Mouse (Mus musculus) T-helper 17 cell (primary cell): ENCODE data around the gene Ifnz.
"Not testable (repeated sequence)": the region's sequence is repeated elsewhere in the genome, so short reads cannot be mapped to it uniquely, and the experiment has no call there.

Experiments
- in situ Hi-C, 2 experiments: fragments of 300-600 bp; cut with MboI, MseI; formaldehyde crosslinking; loops; 1 replicate in 1 of 2; 2 replicates in 1 of 2; pipeline ENCODE4 v1.15.1; 2025; ENCODE audit warnings: high pct_unique_total_duplicates in 2 of 2

The Ifnz gene

GRCm38 (mm10) chr4:88781831-88782230 lies at the start of gene Ifnz:
Ifnz (plus strand) TSS chr4:88782131.
- in situ Hi-C loops = loop anchor here (10.0 kb wide), 2 partner anchors 83 to 743 kb away; no protein-coding TSS in a partner anchor

GRCm38 (mm10) chr4:88738480-88738879 lies 43.5 kb upstream of the Ifnz start:
- in situ Hi-C loops = loop anchor here in 1 of 2 experiments (5.0 kb wide), 2 partner anchors 41 to 64 kb away; partner anchors contain the start of gene Gm13287

- in situ Hi-C loops = loop anchor here in 1 of 2 experiments (5.0 kb wide), 2 partner anchors 42 to 63 kb away; partner anchors contain the start of gene Gm13287
Measured at GRCm38 (mm10) chr4:88739036-88739435, 42.9 kb upstream of the Ifnz start.

GRCm38 (mm10) chr4:88741426-88741825 lies 40.5 kb upstream of the Ifnz start:
- in situ Hi-C loops = no loop called here

- in situ Hi-C loops = no loop called here
Measured at GRCm38 (mm10) chr4:88742771-88743371, 39.1 kb upstream of the Ifnz start.

- in situ Hi-C loops = no loop called here
Measured at GRCm38 (mm10) chr4:88744207-88744606, 37.7 kb upstream of the Ifnz start.

GRCm38 (mm10) chr4:88749926-88750325 lies 32.0 kb upstream of the Ifnz start:
- in situ Hi-C loops = loop anchor here (5.0 kb wide), 1 partner anchor 37 kb away; the partner anchor contains the start of genes Gm13276 (in 2 of the 2) and Gm13277 (in 2 of the 2)

GRCm38 (mm10) chr4:88754818-88755340 lies 27.1 kb upstream of the Ifnz start, which contains the start of gene Gm13271:
Gm13271 (plus strand) TSS chr4:88754868.
- in situ Hi-C loops = loop anchor here (5.0 kb wide), 1 partner anchor 32 kb away; the partner anchor contains the start of genes Gm13276 (in 2 of the 2) and Gm13277 (in 2 of the 2)

GRCm38 (mm10) chr4:88756581-88757513 lies 25.1 kb upstream of the Ifnz start:
- in situ Hi-C loops = not testable (repeated sequence)

GRCm38 (mm10) chr4:88757628-88758031 lies 24.3 kb upstream of the Ifnz start:
- in situ Hi-C loops = not testable (repeated sequence)

- in situ Hi-C loops = not testable (repeated sequence)
Measured at GRCm38 (mm10) chr4:88758751-88759150, 23.2 kb upstream of the Ifnz start.

- in situ Hi-C loops = not testable (repeated sequence)
Measured at GRCm38 (mm10) chr4:88759610-88760268, 22.2 kb upstream of the Ifnz start, which contains the start of gene Gm13283. Gm13283 (plus strand) TSS chr4:88760119.

- in situ Hi-C loops = not testable (repeated sequence)
Measured at GRCm38 (mm10) chr4:88760431-88760830, 21.5 kb upstream of the Ifnz start.

GRCm38 (mm10) chr4:88761776-88762175 lies 20.2 kb upstream of the Ifnz start:
- in situ Hi-C loops = not testable (repeated sequence)

- in situ Hi-C loops = not testable (repeated sequence)
Measured at GRCm38 (mm10) chr4:88762341-88762740, 19.6 kb upstream of the Ifnz start.

GRCm38 (mm10) chr4:88763384-88764018 lies 18.4 kb upstream of the Ifnz start:
- in situ Hi-C loops = not testable (repeated sequence)

- in situ Hi-C loops = loop anchor here in 1 of 2 experiments (5.0 kb wide), 1 partner anchor 34 kb away; the partner anchor contains the start of gene Gm13288
Measured at GRCm38 (mm10) chr4:88773534-88773933, 8.4 kb upstream of the Ifnz start, which contains the start of gene Gm13290. Gm13290 (plus strand) TSS chr4:88773834.

- in situ Hi-C loops = not testable (repeated sequence)
Measured at GRCm38 (mm10) chr4:88776622-88777021, 5.3 kb upstream of the Ifnz start, which contains the start of gene Gm13289. Gm13289 (plus strand) TSS chr4:88776922.

- in situ Hi-C loops = not testable (repeated sequence)
Measured at GRCm38 (mm10) chr4:88779550-88779949, 2.4 kb upstream of the Ifnz start, which contains the start of gene Gm13272. Gm13272 (plus strand) TSS chr4:88779850.

GRCm38 (mm10) chr4:88780320-88780719 lies 1.6 kb upstream of the Ifnz start:
- in situ Hi-C loops = loop anchor here (10.0 kb wide), 2 partner anchors 84 to 744 kb away; no protein-coding TSS in a partner anchor
